Mouse (Mus musculus) left cerebral cortex, adult 2 months (tissue): ENCODE results near the gene Foxo3. TPM values are rescaled to one million over a fixed set of nuclear protein-coding genes. Genes with fewer than 3 reads are reported as not detected.

Experiments
- DNase-seq, 2 experiments: peaks; one replicate each; pipeline ENCODE4 v3.0.0; 2021 to 2022; ENCODE audit warnings: low spot score in 2 of 2, mixed read lengths in 1 of 2; ENCODE audit errors: extremely low spot score in 1 of 2
- H3K27ac ChIP-seq: fragments of 200-600 bp; 2 replicates; pipeline ENCODE4 v1.8.1; 2022
- H3K4me3 ChIP-seq: fragments of 200-600 bp; 2 replicates; pipeline ENCODE4 v1.8.1; 2022
- CTCF ChIP-seq: fragments of 200-600 bp; IDR thresholded peaks from 2 replicates; pipeline ENCODE4 v1.8.1; 2022; ENCODE audit warnings: antibody characterized with exemption, mild to moderate bottlenecking, moderate library complexity
- intact Hi-C: fragments of 180-260 bp; cut with DNase I; formaldehyde crosslinking; loops from one replicate; pipeline ENCODE4 v1.15.1; 2025
- total RNA-seq, 2 experiments: library from RNA; stranded (reverse); gene quantifications; 2 replicates each; pipeline ENCODE4 v1.2.3; 2021

Gene Foxo3
- total RNA-seq, 2 experiments from 2014 or later, result 74.6 to 77.5 TPM

DNA sequence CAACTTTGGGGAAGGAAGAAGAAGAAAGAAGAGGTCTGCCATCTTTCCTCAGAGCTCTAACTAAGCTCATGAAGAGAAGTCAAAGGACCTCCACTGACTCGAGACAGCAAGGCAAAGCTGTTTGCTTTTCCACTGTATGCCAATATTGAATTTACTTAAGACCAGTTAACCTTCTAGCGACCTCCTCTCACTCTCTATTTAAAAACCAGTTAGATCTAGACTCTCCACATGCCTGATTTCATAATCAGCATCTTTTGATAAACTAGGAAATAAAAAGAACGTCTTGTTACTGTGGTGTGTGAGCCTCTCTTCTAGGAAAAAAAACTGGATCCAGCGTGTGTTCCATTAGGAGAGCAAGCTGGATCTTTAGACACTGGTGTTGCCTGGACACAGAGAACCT, 28.4 kb downstream of the Foxo3 start:
- no peak for TF ChIP-seq CTCF
- intact Hi-C loops, result no loop called here

DNA sequence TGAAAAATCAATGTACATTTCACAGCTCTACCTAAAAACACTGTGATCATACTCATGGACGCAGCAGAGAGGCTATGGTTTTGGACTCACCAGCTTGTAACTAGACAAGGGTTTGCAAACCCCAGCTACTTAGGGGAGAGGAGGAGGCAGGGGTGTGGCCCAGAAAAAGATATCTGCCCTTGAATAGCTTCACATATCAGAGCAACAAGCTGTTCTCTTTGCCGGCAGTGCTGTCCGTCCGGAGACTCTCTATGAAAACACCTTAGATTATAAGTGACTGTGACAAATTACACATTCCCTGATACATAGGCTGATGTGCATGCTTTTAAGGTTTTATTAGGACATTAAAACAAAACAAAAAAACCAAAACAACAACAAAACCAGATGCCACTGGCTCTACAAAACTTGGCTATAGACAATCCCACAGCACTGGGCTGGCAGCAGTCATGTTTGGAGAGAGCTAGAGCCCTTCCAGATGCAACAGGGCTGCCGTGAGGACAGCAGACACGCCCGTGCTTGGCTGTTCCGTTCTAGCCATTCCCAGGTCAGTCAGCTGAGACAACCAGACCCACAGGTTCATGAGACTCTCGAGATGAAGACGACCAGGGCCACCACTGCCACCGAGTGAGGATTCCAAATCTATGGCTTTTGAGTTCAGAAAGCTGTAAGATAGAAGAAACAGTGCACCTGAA, 29.3 kb downstream of the Foxo3 start:
- no peak overlapping the region for H3K27ac ChIP-seq
- TF ChIP-seq CTCF, result no peak
- intact Hi-C loops, result no loop called here
- no peak overlapping the region for H3K4me3 ChIP-seq
- DNase-seq, result no peak

More for the DNA sequence above, 28.4 kb downstream of the Foxo3 start:
- Histone ChIP-seq H3K4me3 (no peak overlapping the region), H3K27ac (no peak overlapping the region)
- DNase-seq, result no peak

DNA sequence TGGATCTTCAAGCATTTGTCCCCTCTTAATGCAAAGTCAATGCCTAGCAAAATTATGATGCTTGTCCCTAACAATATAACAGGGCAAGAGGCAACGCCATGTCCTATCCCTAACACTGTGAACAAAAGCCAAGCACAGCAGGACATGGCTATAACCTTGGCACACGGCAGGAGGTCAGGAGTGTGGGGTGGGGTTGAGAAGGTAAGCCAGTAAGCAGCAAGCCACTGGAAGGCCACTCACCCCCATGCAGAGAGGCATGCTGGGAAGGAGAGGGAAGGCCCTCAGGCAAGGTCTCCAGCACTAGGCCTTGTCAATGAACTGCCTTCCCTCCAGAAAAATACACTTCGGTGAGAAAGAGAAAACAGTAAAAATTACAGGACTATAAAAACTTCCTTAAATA, 30.1 kb downstream of the Foxo3 start:
- intact Hi-C loops, result no loop called here

DNA sequence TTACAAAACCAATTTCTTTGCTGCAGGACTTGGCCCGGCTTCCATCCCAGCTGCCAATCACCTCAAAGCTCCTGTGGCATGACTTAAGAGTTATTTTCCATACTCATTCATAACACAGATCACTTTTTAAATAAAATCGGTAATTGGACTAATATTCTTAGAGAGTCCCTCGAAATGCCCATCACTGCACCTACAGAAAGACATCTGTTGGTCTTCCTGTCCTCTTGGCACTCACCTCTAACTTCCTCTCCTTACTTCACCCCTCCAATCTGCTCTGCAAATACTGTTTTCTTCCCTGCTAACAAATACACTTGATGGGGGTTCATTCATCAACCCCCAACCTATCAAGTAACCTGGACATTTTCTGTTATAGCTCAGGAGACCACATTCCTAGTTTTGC, 30.9 kb downstream of the Foxo3 start:
- Histone ChIP-seq H3K27ac (no peak overlapping the region), H3K4me3 (no peak overlapping the region)
- intact Hi-C loops, result no loop called here
- no peak for DNase-seq
- TF ChIP-seq CTCF, result no peak

More for the DNA sequence above, 30.1 kb downstream of the Foxo3 start:
- TF ChIP-seq CTCF, result no peak
- H3K4me3 ChIP-seq, result no peak overlapping the region
- DNase-seq, result no peak
- no peak overlapping the region for H3K27ac ChIP-seq

DNA sequence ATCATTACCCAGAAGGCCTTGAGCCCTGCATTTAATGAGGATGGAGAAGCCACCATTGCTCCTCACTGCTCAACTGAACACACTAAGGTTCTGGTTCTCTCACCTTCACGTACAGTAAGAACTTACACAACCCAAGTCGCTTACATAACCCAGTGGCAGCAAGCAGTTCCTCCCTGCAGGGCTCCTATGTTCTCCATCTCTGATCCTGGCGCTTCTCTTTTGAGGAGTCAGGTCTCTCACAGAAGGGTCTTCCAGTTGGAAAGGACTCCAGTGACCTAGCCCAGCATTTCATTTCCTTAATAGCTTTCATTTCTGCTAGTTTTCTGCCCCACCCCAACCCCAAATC, 31.3 kb downstream of the Foxo3 start:
- no peak for TF ChIP-seq CTCF
- Histone ChIP-seq H3K4me3 (no peak overlapping the region), H3K27ac (no peak overlapping the region)
- intact Hi-C loops, result no loop called here
- no peak for DNase-seq

DNA sequence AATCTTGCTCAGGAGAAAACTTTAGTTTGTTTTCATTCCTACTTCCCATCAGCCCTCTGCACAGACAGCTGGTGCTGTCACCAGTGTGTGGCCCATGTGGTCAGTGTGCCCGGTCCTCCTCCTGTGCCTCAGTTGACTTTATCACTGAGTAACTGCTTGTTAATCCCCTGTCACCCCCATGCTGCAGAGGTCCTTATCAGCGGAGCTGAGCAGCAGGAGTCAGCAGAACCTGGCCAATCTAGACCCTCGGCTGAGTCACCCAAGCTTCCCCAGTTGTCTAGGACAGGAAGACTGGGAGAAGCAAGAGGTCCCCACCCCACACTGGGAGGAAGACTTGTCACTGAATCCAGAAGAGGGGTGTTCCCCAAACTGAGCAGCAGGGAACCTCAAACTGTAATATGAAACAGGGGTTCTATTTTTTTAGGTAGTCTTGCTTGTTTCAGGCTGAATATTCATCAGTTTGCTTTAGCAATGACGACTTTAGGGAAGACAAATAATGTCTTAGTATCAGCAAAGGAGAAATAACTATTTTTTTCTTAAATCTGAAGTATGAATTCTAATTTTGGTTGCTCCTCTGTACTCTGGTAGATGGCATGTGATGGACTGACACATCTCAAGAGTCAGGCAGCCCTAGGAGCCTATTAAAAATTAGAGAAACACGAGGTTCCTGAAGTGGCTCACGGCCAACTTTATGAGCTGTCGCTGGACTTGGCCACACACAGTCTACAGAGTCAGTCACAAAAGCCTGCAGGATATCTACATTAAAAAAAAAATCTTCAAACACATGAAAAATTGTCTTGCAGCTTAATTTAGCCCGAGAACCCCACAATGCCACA, 31.9 kb downstream of the Foxo3 start:
- Histone ChIP-seq H3K4me3 (no peak overlapping the region), H3K27ac (no peak overlapping the region)
- TF ChIP-seq CTCF, result no peak
- DNase-seq, result no peak
- intact Hi-C loops, result no loop called here

DNA sequence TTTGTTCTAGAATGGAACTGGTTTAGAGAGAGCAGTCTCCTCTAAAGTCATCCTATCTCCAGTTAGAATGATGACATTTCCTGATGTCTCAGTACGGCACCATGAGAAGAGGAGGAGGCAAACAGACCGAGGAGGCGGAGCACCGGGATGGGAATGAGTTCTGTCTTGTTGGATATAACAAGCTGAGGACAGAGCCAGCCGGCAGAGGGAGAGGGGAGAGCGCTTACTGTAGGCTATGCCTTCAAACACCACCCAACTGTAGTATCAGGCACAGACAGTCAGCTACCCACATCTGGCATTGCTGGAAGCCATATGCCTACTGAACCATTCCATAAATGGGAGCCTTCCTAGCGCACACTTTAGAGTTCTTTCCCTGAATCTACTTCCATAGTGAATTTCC, 32.6 kb downstream of the Foxo3 start:
- Histone ChIP-seq H3K27ac (no peak overlapping the region), H3K4me3 (no peak overlapping the region)
- no peak for DNase-seq
- TF ChIP-seq CTCF, result no peak; the same call in 1 of the 2 replicates
- intact Hi-C loops, result no loop called here

DNA sequence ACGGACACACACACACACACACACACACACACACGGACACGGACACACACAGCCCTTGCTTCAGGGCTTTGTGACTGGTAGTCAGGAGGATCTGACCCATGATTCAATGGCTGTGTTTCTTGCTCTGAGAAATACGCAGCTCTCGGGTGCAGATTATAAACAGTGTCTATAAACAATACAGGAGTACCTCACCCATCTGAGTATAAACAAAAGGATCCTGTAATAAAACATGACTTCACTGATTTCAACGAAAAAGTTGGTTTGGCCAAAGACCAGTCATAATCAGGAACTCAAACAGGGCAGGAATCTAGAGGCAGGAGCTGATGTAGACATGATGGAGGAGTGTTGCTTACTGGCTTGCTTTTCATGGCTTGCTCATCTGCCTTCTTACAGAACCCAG, 34.1 kb downstream of the Foxo3 start:
- no peak for DNase-seq
- no peak overlapping the region for H3K27ac ChIP-seq
- H3K4me3 ChIP-seq, result no peak overlapping the region
- intact Hi-C loops, result no loop called here
- no peak for TF ChIP-seq CTCF

DNA sequence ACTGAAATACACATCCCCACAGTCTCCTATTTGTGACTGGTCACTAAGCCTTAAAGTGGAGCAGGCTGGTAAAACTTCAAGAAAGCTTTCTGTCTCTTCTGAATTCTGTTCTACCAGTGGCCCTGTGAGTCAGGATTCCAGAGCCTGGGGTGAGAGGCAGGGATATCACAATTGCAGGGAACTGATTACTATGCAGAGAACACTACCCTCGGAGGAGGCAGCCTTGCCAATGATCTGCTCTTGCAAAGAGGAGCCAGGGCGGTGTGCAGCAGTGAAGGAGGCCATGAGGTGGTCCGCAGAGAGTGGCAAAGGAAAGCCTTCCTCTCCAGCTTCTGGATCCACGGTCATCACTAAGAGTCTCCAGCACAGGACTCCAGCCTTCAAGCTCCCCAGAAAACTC, 34.8 kb downstream of the Foxo3 start:
- intact Hi-C loops, result no loop called here
- Histone ChIP-seq H3K4me3 (no peak overlapping the region), H3K27ac (peak overlapping the region; percentile 13; the same call in 1 of the 2 replicates)
- no peak for TF ChIP-seq CTCF
- DNase-seq, result peak in 1 of 2 experiments; percentile 27

DNA sequence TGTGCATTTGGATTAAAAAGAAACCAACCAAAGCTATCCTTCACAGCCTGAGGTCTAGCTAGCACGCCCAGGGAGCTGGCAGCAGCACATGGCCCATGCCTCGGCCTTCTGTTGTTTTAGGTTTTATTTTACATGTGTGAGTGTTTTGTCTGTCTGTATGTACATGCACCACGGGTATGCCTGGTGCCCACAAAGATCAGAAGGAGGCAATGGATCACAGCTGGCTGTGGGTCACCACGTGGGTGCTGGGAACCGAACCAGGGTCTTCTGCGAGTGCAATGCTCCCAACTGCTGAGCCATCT, 36.8 kb downstream of the Foxo3 start:
- intact Hi-C loops, result no loop called here
- H3K4me3 ChIP-seq, result no peak overlapping the region
- H3K27ac ChIP-seq, result no peak overlapping the region
- no peak for DNase-seq
- TF ChIP-seq CTCF, result no peak

DNA sequence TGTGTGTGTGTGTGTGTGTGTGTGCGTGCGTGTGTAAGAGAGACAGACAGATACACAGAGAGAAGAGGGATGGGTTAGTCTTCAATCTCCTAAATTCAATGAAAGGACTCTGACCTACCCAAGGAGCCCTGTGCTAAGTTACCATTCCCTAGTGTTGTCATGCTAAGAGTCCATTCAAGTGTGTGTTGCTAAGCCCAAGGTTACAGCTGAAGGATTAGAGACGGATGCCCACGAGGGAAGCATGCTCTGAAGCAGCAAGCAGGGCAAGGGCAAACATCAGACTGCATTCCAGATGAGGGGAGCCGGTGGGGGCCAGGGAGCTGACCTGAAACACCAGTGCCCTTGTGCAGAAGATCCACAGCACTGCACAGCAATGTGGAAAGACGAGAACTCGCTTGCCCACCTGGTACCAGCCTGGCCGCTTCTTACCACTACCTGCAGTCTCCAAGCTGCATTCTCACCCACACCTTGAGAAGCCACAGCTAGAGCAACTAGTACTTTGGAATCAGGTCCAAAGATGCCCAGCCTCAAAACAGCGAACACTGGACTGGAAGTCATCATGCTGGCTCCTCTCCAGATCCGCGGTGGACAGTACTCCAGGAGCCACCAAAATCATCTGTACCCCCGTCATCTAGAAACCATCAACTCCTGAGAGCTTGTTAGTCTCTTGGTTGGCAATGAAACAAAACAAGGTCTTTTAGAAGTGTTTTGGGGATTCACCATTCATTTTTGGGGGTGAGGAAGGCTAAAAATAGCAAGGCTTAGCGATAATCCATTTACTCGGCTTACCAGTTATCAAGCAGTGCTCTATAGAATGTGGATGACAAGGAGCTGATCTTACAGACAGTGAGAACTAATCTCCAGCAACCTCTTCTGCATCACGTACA, 37.4 kb downstream of the Foxo3 start:
- Histone ChIP-seq H3K4me3 (no peak overlapping the region), H3K27ac (no peak overlapping the region)
- intact Hi-C loops, result no loop called here
- no peak for DNase-seq
- TF ChIP-seq CTCF, result no peak

DNA sequence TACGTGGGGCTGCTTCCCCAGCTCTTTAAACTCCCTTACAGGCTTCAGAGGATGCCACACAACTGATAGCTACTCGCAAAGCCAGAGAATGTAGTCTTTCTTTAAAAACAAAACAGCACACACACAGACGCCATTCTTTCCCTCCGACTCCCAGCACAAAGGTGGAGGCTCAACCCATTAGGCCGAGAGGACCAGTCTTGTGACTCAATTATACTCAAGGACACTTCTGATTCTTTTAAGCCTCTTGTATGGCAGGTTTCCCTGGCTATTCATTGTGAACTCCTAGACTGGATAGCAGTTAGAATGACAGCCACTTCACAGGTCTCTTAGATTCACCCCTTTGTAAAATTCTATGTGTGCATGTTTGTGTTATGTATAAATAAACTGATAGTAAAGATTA, 38.3 kb downstream of the Foxo3 start:
- no peak for DNase-seq
- no peak for TF ChIP-seq CTCF
- no peak overlapping the region for H3K4me3 ChIP-seq
- intact Hi-C loops, result no loop called here
- H3K27ac ChIP-seq, result no peak overlapping the region
